Mouse (Mus musculus): ENCODE data around the gene B3gnt4.
"Not testable (repeated sequence)": the region's sequence is repeated elsewhere in the genome, so short reads cannot be mapped to it uniquely, and the experiment has no call there.

Gene B3gnt4

DNA sequence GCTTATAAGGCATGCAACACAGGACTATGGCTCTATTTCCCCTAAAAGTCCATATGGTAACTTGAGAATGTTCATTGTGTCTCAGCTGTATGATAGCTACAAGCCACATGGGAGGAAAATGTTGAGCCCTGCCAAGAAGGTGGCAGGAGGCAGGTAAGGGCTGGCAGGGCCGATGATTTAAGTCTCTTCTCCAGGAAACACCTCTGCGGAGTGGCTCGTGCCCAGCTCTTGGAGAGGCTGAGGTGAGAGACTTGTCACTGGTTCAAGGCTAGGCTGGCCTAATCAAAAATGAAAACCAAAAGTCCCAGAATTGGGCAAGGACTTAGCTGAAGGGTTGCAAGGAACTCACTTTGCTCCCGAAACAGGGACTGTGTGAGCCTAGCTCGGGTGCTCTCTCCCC lies at the start of gene B3gnt4:
TSS of gene B3gnt4 (plus strand) at position 301 of the 400 bp plus-strand sequence.
- no peak for DNase-seq (ENCODE audit: low read depth, low spot score)

DNA sequence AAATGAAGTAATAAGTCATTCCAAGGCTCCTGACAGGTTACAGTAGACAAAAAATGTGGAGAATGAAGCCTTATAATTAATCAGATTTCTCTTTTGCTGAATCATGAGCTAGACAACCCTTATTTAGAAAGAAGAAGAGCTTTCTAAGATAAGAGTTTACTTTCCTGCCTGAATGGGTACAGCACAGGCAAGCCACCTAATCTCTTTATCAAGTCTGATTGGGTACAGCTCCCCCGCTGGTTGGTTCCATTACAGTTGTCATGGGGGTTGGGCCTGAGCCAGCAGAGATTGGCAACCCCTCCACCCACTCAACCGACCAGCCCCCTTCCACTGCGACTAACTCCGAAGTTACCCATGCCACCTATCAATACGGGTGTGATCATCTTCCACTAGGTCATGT lies 48.8 kb upstream of the B3gnt4 start:
- DNase-seq (ENCODE audit: low read depth, low spot score): no peak

DNA sequence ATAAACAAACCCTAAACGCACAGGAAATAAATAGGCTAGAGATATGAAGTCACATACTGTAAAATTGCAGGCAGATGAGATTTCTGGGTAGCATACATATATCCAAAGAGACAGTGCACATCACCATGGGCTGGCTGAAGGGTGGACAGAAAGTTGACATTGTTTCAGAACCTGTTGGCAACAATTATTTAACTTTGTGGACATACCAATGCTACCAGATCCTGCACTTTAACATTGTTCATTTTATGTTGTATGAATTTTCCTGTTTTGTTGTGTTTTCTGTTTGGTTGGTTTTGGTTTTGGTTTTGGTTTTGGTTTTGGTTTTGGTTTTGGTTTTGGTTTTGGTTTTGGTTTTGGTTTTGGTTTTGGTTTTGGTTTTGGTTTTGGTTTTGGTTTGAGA lies 45.6 kb upstream of the B3gnt4 start:
- no peak for DNase-seq (ENCODE audit: low read depth, low spot score)

DNA sequence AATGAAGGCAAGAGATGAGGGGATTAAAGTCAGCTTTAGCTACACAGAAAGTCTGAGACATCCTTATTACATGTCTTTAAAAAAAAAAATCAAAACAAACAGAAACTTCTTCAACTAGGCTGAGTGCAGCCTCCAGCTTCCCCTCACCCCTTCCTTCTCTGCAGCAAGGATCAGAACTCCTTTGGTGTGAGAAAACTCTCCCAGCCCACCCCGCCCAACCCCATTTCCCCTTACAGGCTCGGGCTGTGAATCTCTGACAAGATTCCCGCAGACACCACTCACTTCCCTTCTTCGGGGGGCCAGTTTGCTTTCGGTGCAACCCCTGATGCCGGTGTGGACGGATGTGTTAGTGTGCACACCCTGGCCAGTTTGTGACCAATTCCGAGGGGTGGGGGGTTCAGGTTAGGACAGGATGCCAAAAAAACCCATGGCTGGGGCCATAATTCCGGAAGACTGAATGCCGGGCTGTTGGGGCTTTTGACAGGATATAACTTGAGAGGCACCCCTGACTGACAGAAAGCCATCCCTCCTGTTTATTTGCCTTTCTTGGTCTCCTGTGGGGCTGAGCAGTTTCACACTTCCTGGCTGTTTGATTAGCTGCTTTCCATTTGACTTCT lies 39.4 kb upstream of the B3gnt4 start:
- DNase-seq (ENCODE audit: low read depth, low spot score): no peak

DNA sequence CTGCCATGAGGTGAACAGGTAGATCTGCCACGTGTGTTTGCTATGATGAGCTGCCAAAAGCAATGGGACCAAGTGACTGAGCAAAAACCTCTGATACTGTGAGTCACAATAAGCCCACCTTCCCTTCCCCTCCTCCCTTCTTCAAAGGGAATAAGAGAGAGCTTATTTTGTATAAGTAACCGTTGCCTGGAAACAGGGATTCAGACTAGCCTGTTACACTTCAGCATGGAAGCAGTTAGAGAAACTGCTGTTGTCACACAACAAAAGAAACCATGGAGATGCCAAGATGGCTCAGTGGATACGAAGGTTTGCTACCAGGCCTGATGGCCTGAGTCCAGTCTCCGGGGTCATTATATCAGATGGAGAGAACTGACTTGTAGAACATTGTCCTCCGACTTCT lies 36.4 kb upstream of the B3gnt4 start:
- DNase-seq (ENCODE audit: low read depth, low spot score): no peak

DNA sequence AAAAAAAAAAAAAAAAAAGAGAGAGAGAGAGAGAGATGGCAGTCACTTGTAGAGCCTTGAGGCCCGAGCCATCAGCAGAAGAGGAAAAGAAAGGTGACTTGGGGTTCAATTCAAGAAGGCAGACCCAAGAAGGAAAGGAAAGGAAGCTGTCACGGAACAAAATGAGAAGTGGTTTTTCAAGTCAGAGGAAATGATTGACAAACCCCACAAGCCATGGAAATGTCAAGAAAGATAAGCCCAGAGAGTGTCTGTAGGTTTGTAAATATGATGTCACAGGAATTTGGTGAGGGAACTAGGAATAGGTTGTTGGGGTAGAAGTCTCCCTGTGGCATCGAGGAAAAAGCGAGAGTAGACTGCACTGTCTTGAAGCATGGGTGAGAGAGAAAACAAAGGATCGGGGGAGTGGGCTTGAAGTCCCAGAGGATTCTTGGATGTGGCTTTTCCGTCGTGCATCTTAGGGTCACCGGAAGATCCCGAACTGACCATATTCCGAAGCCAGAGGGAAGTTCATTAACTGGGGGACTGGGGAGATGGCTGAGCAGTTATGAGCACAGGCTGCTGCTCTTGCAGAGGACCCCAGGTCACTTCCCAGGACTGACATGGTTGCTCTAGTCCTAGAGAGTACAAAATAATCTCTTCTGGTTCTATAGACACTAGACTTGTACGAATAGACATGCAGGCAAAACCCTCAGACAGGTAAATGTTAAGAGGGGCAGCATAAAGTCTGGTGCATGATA lies 22.4 kb upstream of the B3gnt4 start:
- no peak for DNase-seq (ENCODE audit: low read depth, low spot score)

DNA sequence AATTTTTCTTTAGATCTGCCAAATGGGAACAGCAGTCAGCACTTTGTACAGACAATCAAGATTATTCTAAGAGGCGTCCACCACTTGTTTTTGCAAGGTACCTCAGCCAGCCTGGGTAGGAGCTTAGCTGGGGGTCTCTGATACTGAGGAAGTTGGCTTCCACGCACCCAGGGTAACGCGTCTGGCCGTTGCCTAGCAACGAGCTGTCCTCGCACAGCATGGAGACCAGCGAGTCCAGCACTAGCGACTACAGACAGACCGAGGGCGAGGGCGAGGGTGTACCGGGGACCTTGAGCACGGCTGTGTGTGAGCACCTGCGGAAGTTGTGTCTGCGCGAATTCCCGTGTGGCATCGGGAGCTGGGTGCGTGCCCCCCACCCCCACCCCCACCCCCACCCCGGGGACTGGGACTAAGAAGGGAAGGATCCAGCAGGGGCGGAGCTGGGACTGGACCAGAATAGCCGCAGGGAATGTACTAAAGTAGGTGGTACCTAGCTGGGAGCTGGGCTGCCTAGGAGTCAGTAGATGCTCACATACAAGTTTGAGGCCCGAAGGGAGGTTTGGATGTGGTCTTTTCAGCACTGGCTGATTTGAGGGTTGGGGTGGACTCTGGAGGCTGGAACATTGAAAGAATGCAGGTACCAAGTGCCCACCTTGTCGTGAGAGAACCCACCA lies 21.0 kb upstream of the B3gnt4 start, which contains the start of the genes Lrrc43 and Il31:
TSS of gene Lrrc43 (plus strand) at position 194 of the 674 bp plus-strand sequence.
TSS of gene Il31 (minus strand) at position 378 of the 674 bp plus-strand sequence.
- DNase-seq (ENCODE audit: low read depth, low spot score): no peak

DNA sequence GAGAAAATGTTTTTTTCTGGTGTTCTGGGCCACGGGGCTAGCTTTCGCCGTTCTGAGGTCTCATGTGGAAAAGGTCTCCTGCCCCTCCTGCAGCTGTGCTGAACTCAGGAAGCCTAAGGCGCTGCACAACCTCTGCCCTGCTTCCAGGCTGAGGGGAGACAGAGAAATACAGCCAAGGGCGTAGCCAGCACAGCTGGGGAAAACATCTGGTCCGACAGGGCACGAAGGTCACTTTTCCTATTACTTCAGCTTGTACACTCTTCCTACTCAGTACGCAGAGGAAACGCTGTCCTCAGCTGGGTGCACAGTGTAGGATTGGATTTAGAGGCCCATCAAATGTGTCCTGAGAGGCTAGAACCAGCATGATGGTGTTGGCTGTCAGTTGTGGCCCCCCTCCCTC lies 20.3 kb upstream of the B3gnt4 start:
- DNase-seq (ENCODE audit: low read depth, low spot score): no peak

DNA sequence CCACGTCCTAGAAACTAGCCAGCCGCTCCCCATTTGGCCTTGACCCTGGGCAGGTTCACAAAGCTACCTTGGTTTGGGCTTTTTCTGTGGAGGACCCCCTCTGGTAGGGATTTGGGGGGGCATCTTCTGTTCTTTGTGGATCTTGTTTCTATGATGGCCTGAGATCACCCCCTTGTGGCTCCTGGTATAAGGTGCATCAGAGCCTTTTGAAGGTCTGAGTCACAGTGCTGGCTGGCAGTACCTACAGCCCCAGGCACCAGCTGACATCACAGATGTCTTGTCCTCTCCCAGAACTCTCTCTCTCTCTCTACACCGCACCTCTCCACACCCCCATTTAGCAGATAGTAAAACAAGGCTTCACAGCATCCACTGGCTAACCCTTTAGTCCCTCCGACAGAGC lies 10.5 kb upstream of the B3gnt4 start:
- no peak for DNase-seq (ENCODE audit: low read depth, low spot score)

DNA sequence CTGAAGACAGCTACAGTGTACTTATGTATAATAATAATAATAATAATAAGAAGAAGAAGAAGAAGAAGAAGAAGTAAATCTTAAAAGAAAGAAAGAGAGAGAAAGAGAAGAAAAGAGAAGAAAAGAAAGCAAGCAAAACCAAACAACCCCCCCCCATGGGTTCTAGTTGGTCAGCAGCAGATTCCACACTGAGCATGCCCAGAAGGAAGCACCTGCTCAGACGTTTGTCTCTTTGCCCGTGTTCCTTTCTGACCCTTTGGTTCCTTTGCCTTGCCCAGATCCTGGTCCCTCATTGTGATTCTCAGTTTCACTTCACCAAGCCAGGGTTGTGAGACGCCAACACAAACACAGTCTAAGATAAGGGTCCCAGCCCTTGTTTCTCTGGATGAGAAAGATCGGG lies 8.3 kb upstream of the B3gnt4 start:
- DNase-seq (ENCODE audit: low read depth, low spot score): no peak

DNA sequence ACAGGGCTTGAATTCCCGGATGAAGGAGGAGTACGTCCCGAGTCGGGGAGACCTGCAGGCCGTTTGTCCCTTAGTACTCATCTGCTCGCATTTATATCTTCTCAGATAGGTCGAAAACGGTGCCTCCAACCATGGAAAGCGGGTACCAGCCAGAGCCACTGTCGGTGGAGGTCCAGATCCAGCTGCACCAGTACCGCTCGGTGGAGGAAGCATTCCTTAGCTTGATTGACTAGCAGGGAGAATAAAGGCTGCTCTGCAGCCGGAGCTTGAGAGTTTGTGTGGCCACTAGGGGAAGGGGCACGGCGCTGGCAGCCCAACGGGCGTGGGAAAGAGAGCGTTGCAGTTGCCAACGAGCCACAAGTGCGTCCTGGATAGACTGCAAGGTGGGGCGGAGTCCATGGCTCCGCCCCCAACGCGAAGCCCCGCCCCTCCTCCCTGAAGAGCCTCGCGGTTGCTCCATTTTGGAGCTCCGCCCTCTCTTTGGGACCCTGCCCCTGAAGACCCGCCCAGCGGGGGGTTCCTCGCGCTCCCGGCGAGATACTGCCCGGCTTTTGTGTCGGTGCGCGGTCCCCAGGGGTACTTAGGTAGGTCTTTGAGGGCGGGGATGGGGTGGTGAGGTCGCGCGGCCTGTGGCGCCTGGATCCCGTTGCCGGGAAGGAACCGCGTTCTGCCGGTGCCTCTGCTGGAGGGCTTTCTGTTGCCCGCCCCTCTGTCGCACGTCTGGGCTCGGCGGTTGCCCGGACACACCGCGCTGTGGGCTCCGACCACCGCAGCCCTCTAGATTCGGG lies 2.1 kb upstream of the B3gnt4 start:
- peak; percentile 53 for DNase-seq (ENCODE audit: low read depth, low spot score)

DNA sequence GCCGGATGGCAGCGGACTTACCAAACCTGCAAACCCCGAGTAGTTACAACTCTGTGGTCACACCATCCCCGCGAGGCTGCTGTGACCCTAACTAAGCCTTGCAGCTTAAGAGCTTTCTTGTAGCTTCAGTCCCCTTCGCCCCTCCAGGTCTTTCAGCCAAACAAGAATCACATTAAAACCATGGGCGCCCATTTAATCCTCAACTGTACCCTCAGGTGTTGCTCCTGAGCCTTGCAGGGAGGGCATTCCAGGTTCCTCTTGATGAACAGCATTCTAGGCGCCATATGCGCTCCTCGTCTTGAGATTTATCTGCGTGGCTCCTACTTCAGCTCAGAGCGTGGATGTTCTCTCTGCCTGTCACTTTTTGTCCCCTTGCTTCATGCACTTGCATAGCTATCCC lies 1.3 kb upstream of the B3gnt4 start:
- no peak for DNase-seq (ENCODE audit: low read depth, low spot score)

DNA sequence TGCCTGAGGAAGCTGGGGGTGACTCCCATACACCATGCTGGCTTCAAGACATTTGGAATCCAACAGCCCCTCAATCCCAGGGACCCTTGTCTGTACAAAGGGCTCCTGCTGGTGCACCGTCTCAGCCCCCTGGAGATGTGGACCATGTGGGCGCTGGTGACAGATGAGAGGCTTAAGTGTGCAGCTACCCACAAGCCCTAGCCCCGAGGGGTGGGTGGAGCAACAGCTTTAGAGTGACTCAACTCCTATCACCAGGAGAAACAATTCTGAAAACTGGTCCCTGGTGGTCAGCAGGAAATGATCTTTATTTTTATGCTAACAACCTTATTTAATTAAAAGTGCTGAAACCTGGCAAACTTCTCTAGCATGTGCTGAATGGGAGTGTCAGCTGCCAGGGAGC lies 1.2 kb downstream of the B3gnt4 start:
- not testable (repeated sequence) for DNase-seq (ENCODE audit: low read depth, low spot score)

DNA sequence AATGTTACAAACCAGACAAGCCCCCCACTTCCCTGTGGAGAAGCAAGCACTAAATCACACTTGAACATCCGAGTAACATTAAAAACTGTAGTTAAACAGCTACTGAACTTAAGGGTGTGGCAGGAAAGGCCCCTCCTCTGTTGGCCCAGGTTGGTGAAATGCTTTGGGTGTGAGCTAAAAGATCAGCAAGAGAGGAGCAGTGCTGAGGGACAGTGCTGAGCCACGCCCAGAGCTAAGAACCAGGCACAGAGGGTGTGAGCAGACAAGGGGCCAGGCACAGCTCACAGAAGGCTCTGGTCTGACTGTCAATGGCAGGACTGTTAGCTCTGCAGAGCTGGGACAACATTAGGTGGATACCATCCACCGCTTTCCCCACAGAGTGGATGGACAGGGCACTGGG lies 1.8 kb downstream of the B3gnt4 start:
- DNase-seq (ENCODE audit: low read depth, low spot score): no peak

DNA sequence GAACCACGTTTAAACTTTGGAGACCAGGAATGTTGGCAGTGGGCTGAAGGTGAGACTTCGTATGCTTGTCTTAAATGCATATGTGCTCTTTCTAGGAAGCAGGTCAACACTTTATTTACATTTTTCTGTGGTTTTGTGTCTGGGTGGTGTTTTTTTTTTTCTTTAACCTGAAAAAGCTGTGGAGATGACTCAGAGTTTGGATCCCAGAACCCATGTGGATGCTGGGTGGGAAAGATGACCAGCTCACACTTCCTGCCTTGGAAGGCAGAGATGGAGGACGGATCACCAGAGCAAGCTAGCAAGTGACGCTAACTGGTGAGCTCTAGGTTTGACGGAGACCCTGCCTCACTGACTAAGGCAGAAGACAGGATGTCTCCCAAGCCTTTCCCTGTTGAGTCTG lies 4.6 kb downstream of the B3gnt4 start:
- no peak for DNase-seq (ENCODE audit: low read depth, low spot score)

DNA sequence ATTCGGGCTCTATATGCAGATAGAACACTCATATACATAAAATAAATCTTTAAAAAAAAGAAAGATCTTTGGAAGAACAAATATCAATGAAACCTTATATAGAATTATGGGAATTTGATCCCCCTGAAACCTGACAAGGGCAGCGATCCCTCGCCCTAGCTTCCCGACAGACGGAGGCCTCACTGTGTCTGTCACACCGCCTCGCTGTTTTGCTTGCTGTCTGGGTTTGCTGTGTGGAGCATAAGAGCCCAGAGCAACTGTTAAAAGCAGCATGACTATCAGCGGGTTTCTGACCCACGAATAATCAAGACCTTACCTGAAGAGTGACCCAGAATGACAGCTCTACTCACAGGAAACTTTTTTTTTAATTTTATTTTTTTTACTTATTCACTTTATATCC lies 10.4 kb downstream of the B3gnt4 start:
- DNase-seq (ENCODE audit: low read depth, low spot score): no peak

DNA sequence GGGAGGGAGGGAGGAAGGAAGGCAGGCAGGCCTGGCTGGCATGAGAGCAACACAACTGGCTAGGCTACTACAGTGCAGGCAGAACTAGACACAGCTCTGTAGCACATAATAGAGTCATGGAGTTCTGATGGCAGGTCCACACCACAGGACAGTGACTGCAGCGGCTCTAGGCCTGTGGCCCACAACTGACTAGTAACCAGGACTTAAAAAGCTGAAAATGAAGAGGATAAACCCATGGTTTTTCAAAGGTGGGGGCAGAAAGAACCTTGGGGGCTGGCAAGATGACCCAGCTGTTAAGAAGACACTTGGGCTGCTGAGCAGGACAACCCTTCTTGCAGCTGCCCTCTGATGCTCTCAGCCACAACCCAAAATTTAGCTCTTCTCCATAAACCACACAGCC lies 11.4 kb downstream of the B3gnt4 start:
- no peak for DNase-seq (ENCODE audit: low read depth, low spot score)

DNA sequence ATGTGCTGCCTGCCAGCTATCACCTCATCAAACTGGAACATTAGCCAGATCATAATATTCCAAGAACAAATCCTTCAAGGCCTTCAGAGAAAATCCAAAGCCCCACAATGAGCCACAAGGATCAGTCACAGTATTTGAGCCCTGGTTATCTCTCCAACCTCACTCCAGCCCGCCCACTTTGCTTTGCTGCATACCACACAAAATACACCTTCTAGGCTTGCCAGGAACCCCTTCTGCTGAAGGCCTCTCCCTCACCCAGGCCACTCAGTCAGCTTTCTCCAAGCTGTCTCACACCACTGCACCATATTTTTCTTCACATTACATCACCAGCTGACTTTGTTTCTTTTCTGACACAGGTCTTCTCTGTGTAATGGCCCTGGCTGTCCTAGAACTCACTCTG lies 11.9 kb downstream of the B3gnt4 start:
- no peak for DNase-seq (ENCODE audit: low read depth, low spot score)

DNA sequence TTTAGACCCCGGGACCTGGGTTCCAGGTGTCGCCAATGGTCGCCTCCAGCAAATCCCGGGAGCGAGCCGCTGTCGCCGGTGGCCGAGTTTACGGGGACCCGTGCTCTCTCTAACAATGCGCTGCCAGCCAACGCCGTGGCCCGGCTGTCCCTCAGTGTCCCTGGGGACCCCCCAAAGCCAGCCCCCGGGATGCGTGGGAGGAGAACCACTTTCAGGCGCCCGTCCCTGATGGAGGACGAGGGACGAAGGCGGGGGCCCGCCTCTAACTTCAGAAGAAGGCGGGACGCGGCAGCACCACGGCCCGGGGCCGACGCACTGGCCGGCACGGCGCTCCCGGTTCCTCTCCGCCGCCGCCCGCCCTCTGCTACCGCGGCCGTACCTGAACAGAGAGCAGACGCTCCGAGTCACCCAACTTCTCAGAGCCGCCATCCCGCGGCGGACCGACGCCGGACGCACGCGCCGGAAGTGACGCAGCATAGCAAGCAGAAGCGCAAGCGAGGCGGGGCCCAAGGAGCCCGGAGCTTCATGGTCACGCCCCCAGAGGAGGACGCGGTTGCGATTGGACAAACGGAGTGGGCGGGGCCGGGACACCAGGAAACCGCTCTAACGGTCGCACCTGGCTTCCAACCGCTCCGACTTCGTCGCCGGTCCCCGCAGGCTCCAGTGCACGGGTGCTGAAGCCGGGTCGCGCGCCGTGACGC lies 13.6 kb downstream of the B3gnt4 start, which contains the start of gene Diablo:
TSS of gene Diablo (minus strand) at position 485 of the 701 bp plus-strand sequence.
- peak; percentile 92 for DNase-seq (ENCODE audit: low read depth, low spot score)

DNA sequence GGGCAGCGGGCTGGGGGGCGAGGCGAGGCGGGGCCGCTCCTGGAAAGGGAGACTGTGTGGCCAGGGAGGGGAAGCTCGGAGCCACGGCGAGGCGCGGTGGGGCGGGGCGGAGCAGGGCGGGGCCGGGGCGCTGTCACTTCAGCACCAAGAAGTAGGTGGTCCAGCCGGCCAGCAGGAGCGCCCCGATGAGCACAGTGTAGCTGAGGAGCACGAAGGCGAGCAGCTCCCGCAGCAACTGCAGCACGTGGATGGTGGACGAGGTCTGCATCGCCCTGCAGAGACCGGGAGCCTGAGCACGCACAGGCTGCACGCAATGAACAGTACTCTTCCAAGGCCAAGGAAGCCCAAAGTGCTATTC lies 14.1 kb downstream of the B3gnt4 start:
- no peak for DNase-seq (ENCODE audit: low read depth, low spot score)

DNA sequence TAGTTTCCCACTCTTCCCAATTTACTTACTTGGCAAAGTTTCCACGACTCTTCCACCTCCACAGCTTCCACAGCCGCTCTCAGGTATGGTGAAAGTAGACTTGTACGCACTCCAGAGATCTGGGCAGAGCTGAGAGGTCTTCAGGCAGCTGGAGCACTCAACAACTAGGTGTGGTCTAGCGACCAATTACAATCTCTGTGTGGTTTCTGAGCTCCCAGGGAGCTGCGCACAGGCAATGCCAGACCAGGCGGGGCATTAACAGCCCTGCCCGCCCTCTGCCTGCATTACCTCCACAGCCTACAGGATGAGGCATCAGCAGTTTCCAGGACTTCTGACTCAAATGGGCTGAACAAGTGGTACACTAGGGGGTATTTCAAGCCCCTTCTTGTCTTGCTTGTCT lies 15.0 kb downstream of the B3gnt4 start, which contains the start of gene Gm49027:
TSS of gene Gm49027 (minus strand) at position 208 of the 400 bp plus-strand sequence.
- no peak for DNase-seq (ENCODE audit: low read depth, low spot score)
